Mouse (Mus musculus) cerebral cortex, adult 2 months (tissue): ENCODE data around the gene Fam166a.

Source experiments
- WGBS: fragments of 180-500 bp; shearing (Covaris S2); methylation state at CpG from one replicate; pipeline ENCODE4 v1.1.7; 2018; 5-methylcytosine and 5-hydroxymethylcytosine counted together

Fam166a gene

DNA sequence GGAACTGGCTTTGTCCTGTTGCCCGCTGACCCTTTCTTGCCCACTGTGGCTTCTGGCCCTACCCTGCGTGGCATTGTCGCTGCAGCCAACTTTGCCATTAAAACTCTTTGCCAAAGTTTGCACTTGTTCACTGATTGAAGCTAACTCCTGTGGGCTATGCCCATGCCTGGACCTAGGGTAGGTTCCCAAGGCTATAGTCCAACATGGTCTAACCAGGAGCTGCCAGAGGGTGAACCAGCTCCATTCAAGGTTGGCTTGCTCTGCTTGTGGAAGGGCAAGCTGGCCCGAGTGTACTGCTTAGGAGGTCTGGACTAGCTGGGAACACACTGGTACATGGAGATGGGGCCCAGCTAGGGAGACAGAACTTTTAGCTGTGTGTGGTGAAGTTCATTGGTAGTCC lies 25.6 kb downstream of the Fam166a start:
- 86% methylated on average over 4 of the region's 4 CpGs for WGBS

DNA sequence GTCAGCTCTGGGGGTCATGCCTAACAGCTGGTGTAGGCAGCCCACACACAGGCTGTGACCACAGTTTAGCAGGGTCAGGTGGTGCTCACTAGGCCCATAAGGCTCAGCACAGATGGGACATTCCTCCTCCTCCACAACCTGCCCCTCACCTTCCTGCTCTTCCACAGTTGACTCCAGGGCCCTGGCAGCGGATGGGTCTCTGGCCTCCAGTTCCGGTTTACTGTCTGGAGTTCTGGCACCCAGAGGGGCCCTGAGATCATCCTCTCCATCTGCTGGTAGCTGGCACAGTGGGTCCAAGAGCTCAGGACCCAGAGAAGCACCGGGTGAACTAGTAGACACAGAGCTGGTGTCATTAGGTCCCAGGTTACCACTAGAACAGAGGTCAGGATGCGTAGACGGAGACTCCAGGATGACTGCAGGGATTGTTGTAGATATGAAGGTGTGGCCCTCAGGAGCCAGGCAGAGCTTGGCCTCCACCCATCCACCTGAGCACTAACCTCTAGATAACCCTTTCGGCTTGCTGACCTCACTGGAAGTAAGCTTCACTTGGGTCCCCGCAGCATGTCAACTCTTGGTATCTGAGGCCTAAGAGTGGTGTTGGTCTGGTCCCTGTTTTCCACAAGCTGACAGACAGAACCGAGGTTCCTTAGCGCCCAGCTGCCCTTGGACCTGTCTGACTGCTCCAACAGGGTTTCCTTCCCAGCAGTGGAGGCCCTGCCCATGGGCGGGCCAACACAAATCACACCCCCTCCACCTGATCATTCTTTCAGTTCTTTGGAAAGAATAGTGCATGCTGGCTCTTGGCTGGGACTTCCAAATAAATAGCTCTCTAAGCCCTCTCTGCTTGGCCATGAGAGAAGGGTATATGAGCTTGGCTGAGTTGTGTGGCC lies 27.9 kb downstream of the Fam166a start, which contains the start of gene AL732309.1:
Gene AL732309.1, minus strand, starts transcription at position 681 of the 890 bp plus-strand sequence.
- WGBS = 89% methylated on average over 10 of the region's 10 CpGs

DNA sequence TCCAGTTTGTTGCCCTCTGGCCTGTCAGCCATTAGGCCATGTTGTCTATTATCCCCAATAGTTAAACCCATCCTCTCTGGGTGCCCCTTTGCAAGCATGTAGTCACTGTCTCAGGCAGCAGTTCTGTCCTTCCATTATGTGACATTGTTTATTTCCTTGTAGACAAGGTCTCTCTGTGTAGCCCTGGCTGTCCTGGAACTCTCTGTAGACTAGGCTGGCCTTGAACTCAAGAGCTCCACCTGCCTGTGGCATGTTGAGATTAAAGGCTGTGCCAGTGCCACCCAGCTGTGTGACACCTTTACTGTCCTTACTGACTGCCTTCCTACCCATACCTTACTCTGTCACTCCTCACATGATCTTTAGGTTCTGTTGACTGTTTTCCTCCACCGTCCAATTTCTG lies 33.8 kb downstream of the Fam166a start:
- 89% methylated on average over 1 of the region's 1 CpGs for WGBS

DNA sequence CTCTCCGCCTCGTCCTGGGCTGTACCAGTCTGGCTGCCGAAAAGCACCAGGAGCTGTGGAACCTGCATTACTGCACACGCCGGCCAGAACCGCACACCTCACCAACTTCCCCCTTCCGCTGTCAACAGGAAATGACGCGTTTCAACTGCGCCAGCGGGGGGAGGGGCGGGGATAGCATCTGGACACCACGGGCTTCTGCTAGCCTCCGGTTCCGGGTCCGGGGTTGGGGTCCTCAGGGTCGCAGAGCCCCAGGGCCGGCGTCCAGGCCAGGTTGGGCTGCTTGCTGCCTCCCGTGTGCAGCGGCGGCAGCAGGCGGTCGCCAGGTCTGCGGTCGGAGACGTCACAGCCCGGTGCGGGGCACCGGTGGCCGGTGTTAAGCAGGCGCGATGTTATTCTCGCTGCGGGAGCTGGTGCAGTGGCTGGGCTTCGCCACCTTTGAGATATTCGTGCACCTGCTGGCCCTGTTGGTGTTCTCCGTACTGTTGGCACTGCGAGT lies 36.8 kb downstream of the Fam166a start, which contains the start of gene Tmem203:
Gene Tmem203, plus strand, starts transcription at position 156 of the 496 bp plus-strand sequence.
- WGBS = under 1% methylated on average over 39 of the region's 39 CpGs

DNA sequence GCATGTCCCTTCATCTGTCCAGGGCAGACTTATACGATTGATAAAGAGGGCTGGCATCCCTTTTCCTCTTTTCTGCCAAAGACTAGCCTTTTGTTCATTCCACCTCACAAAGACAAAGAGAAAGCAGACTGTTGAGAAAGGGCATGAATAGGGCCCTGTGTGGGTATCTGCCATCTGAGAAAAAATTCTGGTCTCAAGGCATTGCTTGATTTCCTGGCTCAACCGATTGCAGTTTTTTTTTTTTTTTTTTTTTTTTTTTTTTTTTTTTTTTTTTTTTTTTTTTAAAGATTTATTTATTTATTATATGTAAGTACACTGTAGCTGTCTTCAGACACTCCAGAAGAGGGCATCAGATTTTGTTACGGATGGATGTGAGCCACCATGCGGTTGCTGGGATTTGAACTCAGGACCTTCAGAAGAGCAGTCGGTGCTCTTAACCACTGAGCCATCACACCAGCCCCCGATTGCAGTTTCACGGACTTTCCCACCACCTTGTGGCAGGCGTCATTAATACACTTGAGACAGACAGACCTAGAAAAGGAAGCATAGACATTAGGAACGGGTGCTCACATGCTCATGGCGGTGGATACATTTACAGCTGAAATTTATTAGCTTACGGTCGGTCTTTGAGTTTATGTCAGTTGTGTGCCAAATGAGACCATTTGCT lies 38.0 kb downstream of the Fam166a start:
- 39% methylated on average over 12 of the region's 12 CpGs for WGBS

DNA sequence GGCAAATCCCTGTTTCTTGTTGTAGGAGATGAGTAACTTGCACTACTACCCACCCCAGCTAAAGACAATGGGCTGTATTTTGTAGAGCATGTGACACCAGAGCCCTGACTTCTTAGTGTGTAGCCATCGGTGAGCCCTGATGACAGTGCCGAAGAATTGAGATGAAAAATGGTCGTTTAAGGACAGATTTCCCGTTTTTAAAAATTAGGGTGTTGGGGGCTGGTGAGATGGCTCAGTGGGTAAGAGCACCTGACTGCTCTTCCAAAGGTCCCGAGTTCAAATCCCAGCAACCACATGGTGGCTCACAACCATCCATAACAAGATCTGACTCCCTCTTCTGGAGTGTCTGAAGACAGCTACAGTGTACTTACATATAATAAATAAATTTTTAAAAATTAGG lies 38.7 kb downstream of the Fam166a start:
- 77% methylated on average over 5 of the region's 5 CpGs for WGBS

DNA sequence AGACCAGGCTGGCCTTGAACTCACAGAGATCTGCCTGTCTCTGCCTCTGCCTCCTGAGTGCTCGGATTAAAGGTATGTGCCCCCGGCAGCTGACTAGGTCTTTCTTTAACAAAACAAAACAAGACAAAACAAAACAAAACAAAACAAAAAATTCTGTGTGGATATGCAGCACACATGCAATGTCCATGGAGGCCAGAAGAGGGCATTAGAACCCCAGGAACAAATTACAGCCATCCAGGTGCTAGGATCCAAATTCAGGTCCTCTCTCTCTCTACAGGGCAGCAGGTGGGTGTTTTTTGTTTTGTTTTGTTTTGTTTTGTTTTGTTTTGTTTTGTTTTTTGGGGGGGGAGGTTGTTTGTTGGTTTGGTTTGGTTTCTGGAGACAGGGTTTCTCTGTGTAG lies 40.3 kb downstream of the Fam166a start:
- 59% methylated on average over 2 of the region's 2 CpGs for WGBS

DNA sequence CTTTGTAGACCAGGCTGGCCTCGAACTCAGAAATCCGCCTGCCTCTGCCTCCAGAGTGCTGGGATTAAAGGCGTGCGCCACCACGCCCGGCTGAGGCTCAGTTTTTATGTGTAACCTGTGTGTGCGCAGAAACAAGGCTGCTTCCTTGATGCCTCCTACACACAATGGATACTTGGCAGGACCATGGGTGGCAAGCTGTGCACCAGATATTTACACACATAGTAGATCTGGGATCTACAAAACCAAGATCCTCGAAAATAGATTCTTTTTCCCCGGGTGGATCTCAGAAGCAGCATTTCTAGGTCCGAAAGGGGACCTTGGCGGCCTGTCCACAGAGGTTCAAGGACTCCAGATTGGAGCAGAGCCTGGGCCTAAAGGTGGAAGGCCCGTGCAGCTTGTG lies 43.3 kb downstream of the Fam166a start:
- 29% methylated on average over 12 of the region's 12 CpGs for WGBS

DNA sequence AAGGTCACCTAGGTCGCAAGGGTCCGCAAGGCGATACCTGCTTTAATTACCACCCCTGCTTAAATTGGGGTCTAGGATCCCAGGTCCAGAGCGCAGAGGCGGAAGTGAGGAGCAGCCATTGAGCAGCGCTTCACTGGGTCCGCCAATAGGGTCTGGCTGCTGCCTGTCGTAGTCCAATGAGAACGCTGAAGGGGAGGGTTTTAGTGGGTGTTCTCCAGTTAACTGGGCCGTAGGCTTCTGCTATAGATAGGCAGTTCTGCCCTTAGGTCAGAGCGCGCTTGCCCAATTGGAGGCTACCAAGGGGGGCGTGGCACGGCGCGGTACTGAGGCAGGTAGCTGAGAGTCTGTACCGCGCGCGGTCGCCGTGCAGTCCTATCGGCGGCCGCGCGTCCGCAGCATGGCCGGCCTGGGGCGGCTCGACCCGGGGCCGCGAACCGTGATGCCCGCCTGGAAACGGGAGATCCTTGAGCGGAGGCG lies 43.8 kb downstream of the Fam166a start, which contains the start of gene Tprn:
Gene Tprn, plus strand, starts transcription at position 328 of the 477 bp plus-strand sequence.
- WGBS = under 1% methylated on average over 39 of the region's 39 CpGs

DNA sequence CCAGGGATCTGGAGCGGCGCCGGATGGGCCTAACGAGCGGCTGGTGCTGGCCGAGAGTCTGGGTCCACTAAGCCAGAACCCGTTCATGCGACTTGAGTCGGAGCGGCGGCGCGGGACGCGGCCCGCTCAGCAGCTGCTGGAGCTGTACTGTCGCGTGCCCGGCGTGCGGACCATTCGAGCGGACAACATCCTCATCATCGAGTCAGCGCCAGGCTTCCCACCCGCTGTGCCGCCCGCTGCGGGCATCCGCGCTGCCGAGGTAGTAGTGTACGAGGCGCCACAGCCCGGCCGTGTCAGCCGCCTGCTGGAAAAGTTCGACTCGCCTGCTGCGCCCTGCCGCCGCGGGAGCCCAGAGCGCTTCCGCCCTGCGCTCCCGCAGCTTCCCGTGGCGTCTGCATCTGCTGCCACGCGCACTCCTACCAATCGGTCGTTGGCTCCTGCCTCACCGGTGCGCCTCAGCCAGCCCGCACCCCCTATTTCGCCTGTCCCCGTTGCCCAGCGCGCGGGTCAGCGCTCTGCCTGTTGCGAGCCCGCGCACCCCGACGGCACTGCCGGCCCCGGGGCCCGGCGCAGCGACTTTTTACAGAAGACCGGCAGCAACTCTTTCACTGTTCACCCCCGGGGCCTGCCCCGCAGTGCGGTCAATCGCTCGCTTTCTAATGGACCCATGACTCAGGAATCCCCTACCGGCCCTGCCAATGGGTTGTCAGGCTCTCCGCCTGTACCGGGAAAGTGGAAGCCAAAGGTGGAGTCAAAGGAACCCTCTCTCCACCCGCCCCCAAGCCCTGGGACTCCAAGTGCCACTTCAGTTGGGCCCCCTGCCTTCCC lies 44.5 kb downstream of the Fam166a start:
- WGBS = under 1% methylated on average over 82 of the region's 82 CpGs

DNA sequence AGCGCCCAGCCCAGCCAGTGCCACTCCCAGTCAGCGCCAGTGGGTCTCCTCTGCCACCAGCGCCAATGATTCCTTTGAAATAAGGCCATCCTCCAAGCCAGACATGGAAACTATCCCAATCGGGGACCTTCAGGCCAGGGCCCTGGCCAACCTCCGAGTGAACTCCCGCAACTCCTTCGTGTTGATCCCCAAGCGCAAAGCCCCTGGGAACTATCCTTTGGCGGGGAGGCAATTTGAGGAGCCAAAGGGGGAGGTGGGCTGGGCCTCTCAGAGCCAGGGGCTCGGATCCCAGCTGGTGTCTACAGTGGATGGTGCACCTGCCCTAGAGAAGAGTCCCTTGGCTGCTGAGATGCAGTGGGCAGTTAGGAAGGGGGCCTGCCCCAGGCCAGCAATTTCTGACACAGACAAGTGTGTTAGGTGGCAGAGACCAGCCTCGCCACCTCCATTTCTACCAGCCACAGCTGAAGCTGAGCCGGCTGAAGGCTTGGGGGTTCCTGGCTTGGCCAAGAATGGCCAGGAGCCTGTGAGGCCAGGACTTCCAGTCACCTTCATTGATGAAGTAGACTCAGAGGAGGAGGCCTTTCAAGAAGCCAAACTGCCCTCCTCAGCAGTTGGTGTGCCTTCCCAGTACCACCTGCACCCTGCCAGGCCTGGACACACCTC lies 45.2 kb downstream of the Fam166a start:
- WGBS = 33% methylated on average over 12 of the region's 12 CpGs

DNA sequence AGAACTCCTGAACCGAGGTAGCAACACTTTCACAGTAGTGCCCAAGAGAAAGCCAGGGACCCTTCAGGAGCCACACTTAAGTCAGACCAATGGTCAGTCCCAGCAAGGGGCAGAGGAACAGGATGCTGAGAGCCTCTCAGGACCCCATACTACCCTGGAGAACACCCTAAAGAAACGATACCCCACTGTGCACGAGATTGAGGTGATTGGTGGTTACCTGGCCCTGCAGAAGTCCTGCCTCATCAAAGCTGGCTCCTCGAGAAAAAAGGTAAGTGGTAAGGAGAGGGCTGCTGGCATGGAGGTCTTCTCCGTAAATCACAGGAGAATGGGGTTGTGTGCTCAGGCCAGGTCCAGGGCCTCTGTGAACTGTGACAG lies 45.7 kb downstream of the Fam166a start:
- 77% methylated on average over 5 of the region's 5 CpGs for WGBS

DNA sequence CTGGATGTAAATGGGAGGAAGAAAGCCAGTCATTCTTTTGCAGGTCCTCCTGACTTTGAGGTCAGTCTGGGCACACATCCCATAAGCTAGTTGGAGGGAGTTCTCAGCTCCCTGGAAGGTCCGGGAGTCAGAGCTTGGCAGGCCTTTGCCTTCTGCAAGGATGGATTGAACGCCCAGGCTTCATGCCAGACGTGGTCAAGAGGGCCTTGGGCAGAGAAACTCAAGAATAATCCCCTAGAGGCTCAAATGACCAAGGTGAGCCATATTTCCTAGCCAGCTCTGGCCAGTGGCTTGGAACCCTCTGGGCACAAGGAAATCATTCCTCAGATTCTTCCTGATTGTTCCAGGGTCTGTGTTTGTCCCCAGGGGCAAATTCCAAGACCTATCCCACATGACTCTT lies 46.3 kb downstream of the Fam166a start:
- 62% methylated on average over 3 of the region's 3 CpGs for WGBS

DNA sequence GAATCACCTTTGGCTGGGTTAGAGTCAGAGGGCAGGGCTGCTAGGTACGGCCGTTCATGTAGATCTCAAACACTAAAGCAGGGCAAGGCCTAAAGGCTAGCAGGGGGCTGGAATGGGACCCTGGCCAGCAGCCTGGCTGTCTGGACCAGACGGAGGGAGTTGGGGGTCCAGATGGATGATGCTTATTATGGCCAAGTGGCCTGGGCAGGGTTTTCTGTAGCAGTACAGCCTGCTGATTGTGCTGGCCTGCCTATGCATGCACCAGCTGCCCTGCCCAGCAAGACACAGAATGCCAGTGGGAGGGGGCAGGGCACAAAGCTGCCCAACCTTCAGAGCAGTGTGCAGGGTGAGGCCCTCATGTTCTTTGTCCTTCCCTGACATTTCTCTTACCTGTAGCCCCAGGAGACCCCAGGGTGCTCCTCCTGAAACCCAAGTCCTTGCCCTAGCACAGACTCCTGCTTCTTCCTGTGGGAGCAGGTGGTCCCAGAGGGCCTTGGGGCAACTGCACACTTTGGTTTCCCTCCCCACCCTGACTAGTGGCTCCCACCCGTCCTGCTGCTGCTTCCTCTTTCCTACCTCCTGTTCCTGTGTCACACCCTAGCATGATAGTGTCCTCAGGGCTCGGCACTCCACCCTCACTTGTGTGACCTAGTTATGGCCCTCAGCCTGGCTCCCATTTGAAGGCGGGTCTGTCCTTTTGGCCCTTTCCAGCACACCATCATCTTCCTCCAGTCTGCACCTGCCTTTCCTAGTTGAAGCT lies 47.5 kb downstream of the Fam166a start:
- WGBS = 55% methylated on average over 6 of the region's 6 CpGs

DNA sequence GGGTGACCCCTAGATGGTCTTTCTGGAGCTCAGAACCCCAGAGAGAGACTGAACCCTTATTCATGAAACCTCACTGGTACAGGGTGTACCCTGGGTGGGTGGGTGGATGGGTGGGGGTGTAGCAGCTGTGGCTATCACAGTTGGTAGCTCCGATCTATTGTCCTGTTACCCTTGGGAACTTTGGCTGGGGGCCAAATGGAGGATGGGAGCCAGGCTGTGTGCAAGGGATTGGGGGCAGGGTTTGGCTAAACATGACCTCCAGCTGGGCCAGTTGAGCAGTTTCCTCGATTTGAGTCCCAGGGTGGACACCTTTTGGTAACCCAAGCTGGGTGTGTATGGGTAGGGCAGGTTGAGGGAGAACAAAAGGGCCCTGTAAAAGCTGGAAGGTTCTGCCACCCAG lies 48.2 kb downstream of the Fam166a start:
- 26% methylated on average over 2 of the region's 2 CpGs for WGBS

DNA sequence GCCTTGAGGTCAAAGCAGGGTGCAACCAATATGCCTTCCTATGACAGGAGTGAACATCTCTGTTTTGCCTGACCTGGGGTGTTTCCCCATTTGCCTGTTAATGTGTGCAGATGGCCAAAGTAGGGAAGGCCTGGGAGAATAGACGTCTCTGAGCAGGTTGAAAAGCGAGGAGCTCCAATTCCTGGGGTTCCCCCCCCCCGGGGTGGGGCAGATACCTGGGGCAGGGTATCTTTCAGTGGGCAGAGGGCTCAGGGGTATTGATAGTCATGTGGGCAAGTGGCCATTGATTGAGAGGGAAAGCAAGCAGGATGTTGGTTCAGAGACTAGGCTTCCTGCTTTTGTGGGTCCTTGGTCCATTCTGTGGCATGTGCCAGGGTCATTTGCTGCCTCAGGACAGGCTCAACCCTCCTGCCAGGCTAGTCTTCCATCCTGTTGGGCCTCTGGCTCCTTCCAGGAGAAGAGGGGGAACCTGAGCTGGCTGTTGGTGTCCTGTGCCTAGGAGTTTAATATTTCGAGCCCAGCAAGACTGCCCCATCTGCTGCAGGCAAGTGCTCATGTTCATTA lies 49.3 kb downstream of the Fam166a start:
- WGBS = 71% methylated on average over 4 of the region's 4 CpGs
